Mouse (Mus musculus) testis, adult 2 months (tissue): Measurements from ENCODE around the gene Tmprss11e. TPM values are rescaled to one million over a fixed set of nuclear protein-coding genes. Genes with fewer than 3 reads are reported as not detected.

ENCODE experiments used
- H3K27ac ChIP-seq: fragments of 200-500 bp; 2 replicates; pipeline ENCODE4 v1.5.1; 2012; ENCODE audit warnings: low read depth, low read length; ENCODE audit not compliant: control insufficient read depth, insufficient read depth
- H3K27me3 ChIP-seq: fragments of 200-500 bp; 2 replicates; pipeline ENCODE4 v1.6.1; 2012; ENCODE audit warnings: mild to moderate bottlenecking, low read length, moderate library complexity; ENCODE audit not compliant: control insufficient read depth, insufficient read depth
- H3K36me3 ChIP-seq: fragments of 200-500 bp; 2 replicates; pipeline ENCODE4 v1.6.1; 2012; ENCODE audit warnings: mild to moderate bottlenecking, low read length; ENCODE audit not compliant: control insufficient read depth, insufficient read depth
- H3K4me1 ChIP-seq: fragments of 200-500 bp; 2 replicates; pipeline ENCODE4 v1.6.1; 2012; ENCODE audit warnings: low read length; ENCODE audit not compliant: control insufficient read depth, insufficient read depth
- H3K4me3 ChIP-seq: fragments of 200-500 bp; 2 replicates; pipeline ENCODE4 v1.5.1; 2012; ENCODE audit warnings: low read depth, mild to moderate bottlenecking, low read length, moderate library complexity, mixed read lengths; ENCODE audit not compliant: control insufficient read depth
- CTCF ChIP-seq: fragments of 200-500 bp; IDR thresholded peaks from 2 replicates; pipeline ENCODE4 v1.5.1; 2012; ENCODE audit warnings: low read depth, mild to moderate bottlenecking, inconsistent platforms, low read length, moderate library complexity; ENCODE audit not compliant: control insufficient read depth, insufficient read depth, insufficient replicate concordance
- POLR2A ChIP-seq: fragments of 200-500 bp; IDR thresholded peaks from 2 replicates; pipeline ENCODE4 v1.6.1; 2012; ENCODE audit warnings: low read depth, mild to moderate bottlenecking, inconsistent platforms, low read length, moderate library complexity; ENCODE audit not compliant: control insufficient read depth
- polyA plus RNA-seq: library from polyadenylated mRNA; depleted of rRNA; stranded (reverse); fragments of >200 nt; gene quantifications from 2 replicates; pipeline ENCODE4 v1.2.3, GENCODE M21; 2012; rRNA removed

The Tmprss11e gene
- polyA plus RNA-seq = 0.04 TPM in 2 replicates

- H3K36me3 ChIP-seq = no peaks in the 10 kb centered on the region
- no peaks in the 10 kb centered on the region for H3K4me1 ChIP-seq
- no peak within 1 kb of the TSS for H3K27ac ChIP-seq
- H3K27me3 ChIP-seq = no peaks in the 10 kb centered on the region
- TF ChIP-seq CTCF (no peak), POLR2A (no peak)
- H3K4me3 ChIP-seq = no peak within 1 kb of the TSS
Measured at GRCm38 (mm10) chr5:86745715-86746114, at the start of gene Tmprss11e. TSS of gene Tmprss11e (minus strand) at chr5:86745815.

GRCm38 (mm10) chr5:86792807-86793206 is 47.2 kb upstream of the Tmprss11e start:
- Histone ChIP-seq H3K36me3 (no peaks in the 10 kb centered on the region), H3K27me3 (no peaks in the 10 kb centered on the region), H3K27ac (no peak overlapping the region), H3K4me3 (no peak overlapping the region), H3K4me1 (no peaks in the 10 kb centered on the region)
- TF ChIP-seq CTCF (no peak), POLR2A (no peak)

- H3K4me1 ChIP-seq = no peaks in the 10 kb centered on the region
- H3K27me3 ChIP-seq = no peaks in the 10 kb centered on the region
- no peaks in the 10 kb centered on the region for H3K36me3 ChIP-seq
- no peak overlapping the region for H3K27ac ChIP-seq
- no peak overlapping the region for H3K4me3 ChIP-seq
- no peak for TF ChIP-seq CTCF
- no peak for TF ChIP-seq POLR2A
Measured at GRCm38 (mm10) chr5:86792249-86792648, 46.6 kb upstream of the Tmprss11e start.

GRCm38 (mm10) chr5:86789954-86790353 is 44.3 kb upstream of the Tmprss11e start:
- Histone ChIP-seq H3K36me3 (no peaks in the 10 kb centered on the region), H3K27me3 (no peaks in the 10 kb centered on the region), H3K4me3 (no peak overlapping the region), H3K27ac (no peak overlapping the region), H3K4me1 (no peaks in the 10 kb centered on the region)
- TF ChIP-seq CTCF (no peak), POLR2A (no peak)

- TF ChIP-seq POLR2A = no peak
- TF ChIP-seq CTCF = no peak
- Histone ChIP-seq H3K4me1 (no peaks in the 10 kb centered on the region; the same call in 1 of the 2 replicates), H3K27ac (no peak overlapping the region), H3K4me3 (no peak overlapping the region), H3K36me3 (no peaks in the 10 kb centered on the region), H3K27me3 (no peaks in the 10 kb centered on the region)
Measured at GRCm38 (mm10) chr5:86786798-86787197, 41.2 kb upstream of the Tmprss11e start.

GRCm38 (mm10) chr5:86784205-86784604 is 38.6 kb upstream of the Tmprss11e start:
- Histone ChIP-seq H3K4me1 (no peaks in the 10 kb centered on the region; the same call in 1 of the 2 replicates), H3K4me3 (no peak overlapping the region), H3K27ac (no peak overlapping the region), H3K36me3 (no peaks in the 10 kb centered on the region), H3K27me3 (no peaks in the 10 kb centered on the region)
- no peak for TF ChIP-seq POLR2A
- no peak for TF ChIP-seq CTCF

GRCm38 (mm10) chr5:86783059-86783458 is 37.4 kb upstream of the Tmprss11e start:
- no peak overlapping the region for H3K27ac ChIP-seq
- TF ChIP-seq CTCF = no peak
- no peak overlapping the region for H3K4me3 ChIP-seq
- H3K27me3 ChIP-seq = no peaks in the 10 kb centered on the region
- no peaks in the 10 kb centered on the region; the same call in 1 of the 2 replicates for H3K4me1 ChIP-seq
- no peaks in the 10 kb centered on the region for H3K36me3 ChIP-seq

- Histone ChIP-seq H3K4me3 (no peak overlapping the region), H3K36me3 (no peaks in the 10 kb centered on the region), H3K27ac (no peak overlapping the region), H3K4me1 (no peaks in the 10 kb centered on the region; the same call in 1 of the 2 replicates), H3K27me3 (no peaks in the 10 kb centered on the region)
- TF ChIP-seq POLR2A (no peak), CTCF (no peak)
Measured at GRCm38 (mm10) chr5:86778471-86778870, 32.9 kb upstream of the Tmprss11e start.
